Comparison of ENCODE assay signal across 7 mouse cellular contexts in genomic region chr5:121546530-121546895, GRCm38 (mm10). TPM values are rescaled to one million over a fixed set of nuclear protein-coding genes. Genes with fewer than 3 reads are reported as not detected.
DNase-seq lines count a peak whose midpoint lies in the region; ATAC-seq and TF ChIP-seq lines count a peak whose summit lies in the region.

No protein-coding gene starts in this region.

- WGBS in hindbrain, embryonic 14.5 days: 33% methylated on average over 6 of the region's 6 CpGs

- H3K4me3 ChIP-seq in G1E (ENCODE audit: low read depth, low read length): peak overlapping the region; percentile 83
- H3K4me3 ChIP-seq in hindbrain, embryonic 14.5 days (replicated peaks; ENCODE audit: low read length): peak overlapping the region; percentile 99

- 0 out of 2 replicates have a peak, but pooled peaks have one; percentile 5 for TF ChIP-seq CTCF in G1E (IDR thresholded peaks at IDR 0.05; ENCODE audit: low read depth, low read length)
- TF ChIP-seq CTCF in brain, embryonic 14.5 days (IDR thresholded peaks at IDR 0.05; ENCODE audit: borderline replicate concordance, extremely low read depth, insufficient read depth, insufficient read length): peak; percentile 36; the same call in 1 of the 2 replicates

- H3K9me3 ChIP-seq in G1E (replicated peaks): no peaks in the 10 kb centered on the region
- no peaks in the 10 kb centered on the region for H3K9me3 ChIP-seq in hindbrain, embryonic 14.5 days (ENCODE audit: control insufficient read depth, low read length)

- DNase-seq in G1E (ENCODE audit: low spot score): peak; percentile 54
- DNase-seq in brain, embryonic 14.5 days (ENCODE audit: low read depth): peak; percentile 57
- peak; percentile 44 for DNase-seq in hindbrain, embryonic 14.5 days (ENCODE audit: low spot score)
- DNase-seq in left cerebral cortex, adult 18-20 months (ENCODE audit: low spot score in 2 of 2): peak; percentile 27 to 35
- DNase-seq in lung, postnatal 4 days: peak; percentile 67 to 73
- DNase-seq in right cerebral cortex, postnatal 14 days: peak; percentile 70

- peaks cover 26% of the 10 kb centered on the region for H3K36me3 ChIP-seq in G1E (replicated peaks)
- H3K36me3 ChIP-seq in hindbrain, embryonic 14.5 days (replicated peaks; ENCODE audit: control insufficient read depth, insufficient read depth): no peaks in the 10 kb centered on the region

- H3K9ac ChIP-seq in hindbrain, embryonic 14.5 days: peak overlapping the region; percentile 97

- no peak for ATAC-seq in G1E (ENCODE audit: extremely low read depth, insufficient number of reproducible peaks, low FRiP score, poor library complexity, severe bottlenecking)
- peak; percentile 66 for ATAC-seq in erythroid progenitor cell, adult 5-6 weeks (replicated peaks; ENCODE audit: low FRiP score, poor library complexity, severe bottlenecking)
- peak; percentile 19; the same call in 1 of the 2 replicates for ATAC-seq in hindbrain, embryonic 14.5 days (ENCODE audit: low FRiP score)

- peaks cover 4% of the 10 kb centered on the region; the same call in 1 of the 2 replicates for H3K27me3 ChIP-seq in G1E (ENCODE audit: insufficient read depth, low read length)
- no peaks in the 10 kb centered on the region for H3K27me3 ChIP-seq in hindbrain, embryonic 14.5 days (ENCODE audit: control insufficient read depth, insufficient read depth, low read length)

- peaks cover 30% of the 10 kb centered on the region for H3K4me1 ChIP-seq in G1E (ENCODE audit: insufficient read depth, low read depth, low read length)
- peaks cover 12% of the 10 kb centered on the region for H3K4me1 ChIP-seq in hindbrain, embryonic 14.5 days (replicated peaks; ENCODE audit: control insufficient read depth, insufficient read depth, low read length)

- no peak for TF ChIP-seq POLR2A in brain, embryonic 14.5 days (IDR thresholded peaks at IDR 0.05; ENCODE audit: borderline replicate concordance, extremely low read depth, insufficient read depth, insufficient read length, poor library complexity, severe bottlenecking)

- H3K4me2 ChIP-seq in hindbrain, embryonic 14.5 days (replicated peaks): peak overlapping the region; percentile 93

- H3K27ac ChIP-seq in hindbrain, embryonic 14.5 days: no peak overlapping the region

RNA-seq across cellular contexts. Expression of gene Mapkapk5, which starts 0.8 kb away (rescaled TPM):
- total RNA-seq in G1E (2014; fragmentation: Nextera tagmentation): 67.3 and 84.6 TPM in 2 replicates
- 86.8 and 102 TPM in 2 replicates for total RNA-seq in G1E (2017)
- polyA plus RNA-seq in G1E (2012): 51.6 and 66.6 TPM in 2 replicates
- 99.8 and 103 TPM in 2 replicates for polyA plus RNA-seq in brain, embryonic 14.5 days (2012; rRNA removed)
- 117 and 163 TPM in 2 replicates for total RNA-seq in erythroid progenitor cell, adult 5-6 weeks (2015; ENCODE audit: low replicate concordance)
- 88.9 and 113 TPM in 2 replicates for total RNA-seq in erythroid progenitor cell, adult 5-6 weeks (2017; ENCODE audit: low replicate concordance)
- 58.9 and 66.6 TPM in 2 replicates for polyA plus RNA-seq in hindbrain, embryonic 14.5 days (2014; fragmentation: Nextera tagmentation; extraction: Ambion mirVana)
- 10 to 100 TPM; 64.6 to 71.1 TPM for total RNA-seq in left cerebral cortex, adult 18-20 months (2021)

RNA-seq across cellular contexts. Expression of gene Adam1a, which starts 1.2 kb away (rescaled TPM):
- total RNA-seq in G1E (2014; fragmentation: Nextera tagmentation): 4.4 and 5.1 TPM in 2 replicates
- total RNA-seq in G1E (2017): 3.0 and 3.5 TPM in 2 replicates
- 0.17 and 0.18 TPM in 2 replicates for polyA plus RNA-seq in G1E (2012)
- 34.1 and 38.2 TPM in 2 replicates for polyA plus RNA-seq in brain, embryonic 14.5 days (2012; rRNA removed)
- total RNA-seq in erythroid progenitor cell, adult 5-6 weeks (2015; ENCODE audit: low replicate concordance): 2.9 and 3.2 TPM in 2 replicates
- total RNA-seq in erythroid progenitor cell, adult 5-6 weeks (2017; ENCODE audit: low replicate concordance): 2.2 and 3.7 TPM in 2 replicates
- polyA plus RNA-seq in hindbrain, embryonic 14.5 days (2014; fragmentation: Nextera tagmentation; extraction: Ambion mirVana): 4.4 and 5.0 TPM in 2 replicates
- total RNA-seq in left cerebral cortex, adult 18-20 months (2021): 10 to 100 TPM; 11.6 to 11.8 TPM

RNA-seq across cellular contexts. Expression of gene Gm42878, which starts 1.2 kb away (rescaled TPM):
- total RNA-seq in G1E (2014; fragmentation: Nextera tagmentation) (not detected in 2 replicates), G1E (2017) (0.17 TPM in 1 of 2 replicates, not detected in the other)
- not detected in 2 replicates for polyA plus RNA-seq in G1E (2012)
- polyA plus RNA-seq in brain, embryonic 14.5 days (2012; rRNA removed): 0.14 and 0.39 TPM in 2 replicates
- not detected in 2 replicates for total RNA-seq in erythroid progenitor cell, adult 5-6 weeks (2015; ENCODE audit: low replicate concordance)
- 0.08 TPM in 1 of 2 replicates, not detected in the other for total RNA-seq in erythroid progenitor cell, adult 5-6 weeks (2017; ENCODE audit: low replicate concordance)
- polyA plus RNA-seq in hindbrain, embryonic 14.5 days (2014; fragmentation: Nextera tagmentation; extraction: Ambion mirVana): not detected in 2 replicates
- total RNA-seq in left cerebral cortex, adult 18-20 months (2021): not detected

RNA-seq across cellular contexts. Expression of gene Adam1b, which starts 43.3 kb away (rescaled TPM):
- total RNA-seq in G1E (2014; fragmentation: Nextera tagmentation): not detected in 2 replicates
- not detected in 2 replicates for total RNA-seq in G1E (2017)
- not detected in 2 replicates for polyA plus RNA-seq in G1E (2012)
- not detected in 2 replicates for polyA plus RNA-seq in brain, embryonic 14.5 days (2012; rRNA removed)
- total RNA-seq in erythroid progenitor cell, adult 5-6 weeks (2015; ENCODE audit: low replicate concordance): not detected in 2 replicates
- total RNA-seq in erythroid progenitor cell, adult 5-6 weeks (2017; ENCODE audit: low replicate concordance): not detected in 2 replicates
- polyA plus RNA-seq in hindbrain, embryonic 14.5 days (2014; fragmentation: Nextera tagmentation; extraction: Ambion mirVana): not detected in 2 replicates
- total RNA-seq in left cerebral cortex, adult 18-20 months (2021): under 1 TPM in 1 of 2 experiments, not detected in 1; 0.16 TPM

RNA-seq across cellular contexts. Expression of gene Aldh2, which starts 47.1 kb away (rescaled TPM):
- total RNA-seq in G1E (2014; fragmentation: Nextera tagmentation) (38.7 and 45.7 TPM in 2 replicates), G1E (2017) (82.9 and 117 TPM in 2 replicates)
- polyA plus RNA-seq in G1E (2012): 122 and 123 TPM in 2 replicates
- 141 and 169 TPM in 2 replicates for polyA plus RNA-seq in brain, embryonic 14.5 days (2012; rRNA removed)
- 38.6 and 47.4 TPM in 2 replicates for total RNA-seq in erythroid progenitor cell, adult 5-6 weeks (2015; ENCODE audit: low replicate concordance)
- 45.1 and 49.1 TPM in 2 replicates for total RNA-seq in erythroid progenitor cell, adult 5-6 weeks (2017; ENCODE audit: low replicate concordance)
- polyA plus RNA-seq in hindbrain, embryonic 14.5 days (2014; fragmentation: Nextera tagmentation; extraction: Ambion mirVana): 54.5 and 58.7 TPM in 2 replicates
- 100 to 1,000 TPM; 128 to 130 TPM for total RNA-seq in left cerebral cortex, adult 18-20 months (2021)
